Mouse (Mus musculus) thymus, adult 2 months (tissue): ENCODE results near the gene Apbb2. TPM values are rescaled to one million over a fixed set of nuclear protein-coding genes. Genes with fewer than 3 reads are reported as not detected.

ENCODE experiments used
- DNase-seq: peaks from one replicate; pipeline ENCODE4 v3.0.0; 2021
- H3K27ac ChIP-seq: fragments of 200-500 bp; 2 replicates; pipeline ENCODE4 v1.5.1; 2012; ENCODE audit warnings: low read length, control low read depth; ENCODE audit not compliant: control insufficient read depth, insufficient read depth
- H3K27me3 ChIP-seq: fragments of 200-500 bp; 2 replicates; pipeline ENCODE4 v1.6.1; 2012; ENCODE audit warnings: mild to moderate bottlenecking, low read length, moderate library complexity, mixed read lengths; ENCODE audit not compliant: control insufficient read depth, insufficient read depth
- H3K36me3 ChIP-seq: fragments of 200-500 bp; 2 replicates; pipeline ENCODE4 v1.6.1; 2012; ENCODE audit warnings: mild to moderate bottlenecking, low read length, moderate library complexity; ENCODE audit not compliant: control insufficient read depth, insufficient read depth
- H3K4me1 ChIP-seq: fragments of 200-500 bp; replicated peaks from 2 replicates; pipeline ENCODE4 v1.6.1; 2012; ENCODE audit warnings: low read length; ENCODE audit not compliant: control insufficient read depth, insufficient read depth
- H3K4me3 ChIP-seq: fragments of 200-500 bp; 2 replicates; pipeline ENCODE4 v1.5.1; 2012; ENCODE audit warnings: mild to moderate bottlenecking, low read length, control low read depth, moderate library complexity; ENCODE audit not compliant: control insufficient read depth, insufficient read depth
- CTCF ChIP-seq: fragments of 200-500 bp; IDR thresholded peaks from 2 replicates; pipeline ENCODE4 v1.5.1; 2012; ENCODE audit warnings: mild to moderate bottlenecking, control low read depth, low read length, moderate library complexity, borderline replicate concordance; ENCODE audit not compliant: control insufficient read depth, poor library complexity, insufficient read depth; ENCODE audit errors: extremely low read depth
- POLR2A ChIP-seq: fragments of 200-500 bp; IDR thresholded peaks from 2 replicates; pipeline ENCODE4 v1.6.1; 2012; ENCODE audit warnings: mild to moderate bottlenecking, low read length, control low read depth, moderate library complexity; ENCODE audit not compliant: control insufficient read depth, poor library complexity, insufficient read depth; ENCODE audit errors: extremely low read depth
- WGBS: fragments of 180-500 bp; shearing (Covaris S2); methylation state at CpG from one replicate; pipeline ENCODE4 v1.1.7; 2018; 5-methylcytosine and 5-hydroxymethylcytosine counted together
- polyA plus RNA-seq: library from polyadenylated mRNA; depleted of rRNA; stranded (reverse); fragments of >200 nt; gene quantifications from 2 replicates; pipeline ENCODE4 v1.2.3, GENCODE M21; 2012

The Apbb2 gene
- polyA plus RNA-seq, 1 experiment, result 2.6 TPM

DNA sequence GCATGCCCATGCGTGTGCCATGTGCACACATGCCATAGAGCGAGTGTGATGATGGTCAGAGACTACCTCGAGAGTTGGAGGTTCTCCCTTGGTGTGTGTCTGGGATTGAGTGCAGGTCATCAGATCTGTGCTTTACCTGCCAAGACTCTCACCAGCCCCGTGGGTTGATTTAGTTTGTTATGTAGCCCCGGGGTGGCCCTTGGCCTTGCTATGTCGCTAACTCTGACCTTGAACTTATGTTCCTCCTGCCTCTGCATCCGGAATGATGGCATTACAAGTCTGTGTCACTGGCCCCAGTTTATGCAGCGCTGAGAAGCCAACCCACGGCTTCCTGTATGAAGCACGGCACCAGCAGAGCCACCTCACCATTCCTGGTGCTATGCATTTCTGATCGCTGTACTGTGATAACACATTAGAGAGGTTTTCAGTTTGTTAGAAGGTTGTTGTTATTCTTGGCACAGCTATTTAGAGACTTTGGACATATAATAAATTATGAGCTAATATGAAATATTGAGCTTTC, 324.4 kb downstream of the Apbb2 start:
- no peaks in the 10 kb centered on the region; the same call in 1 of the 2 replicates for H3K4me1 ChIP-seq
- no peak overlapping the region for H3K27ac ChIP-seq
- H3K4me3 ChIP-seq, result no peak overlapping the region
- no peaks in the 10 kb centered on the region for H3K36me3 ChIP-seq
- TF ChIP-seq POLR2A, result no peak
- no peak for TF ChIP-seq CTCF
- WGBS, result 52% methylated on average over 11 of the region's 11 CpGs
- DNase-seq, result no peak
- no peaks in the 10 kb centered on the region for H3K27me3 ChIP-seq

DNA sequence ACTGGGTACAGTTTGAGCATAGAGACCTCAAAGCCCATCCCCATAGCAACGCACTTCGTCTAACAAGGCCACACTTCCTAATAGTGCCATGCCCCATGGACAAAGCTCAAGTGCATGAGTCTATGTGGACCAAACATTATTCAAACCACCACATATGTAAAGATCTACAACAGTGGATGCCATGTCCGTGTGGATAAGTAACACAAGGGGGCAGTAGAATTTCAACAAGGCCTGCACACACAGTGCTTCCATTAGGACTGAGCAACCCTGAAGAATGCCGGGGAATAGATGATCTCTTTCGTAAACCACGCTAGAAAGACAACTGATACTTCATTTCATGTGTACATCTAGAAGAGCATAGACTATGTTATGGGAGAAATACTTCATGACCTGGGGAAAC, 337.8 kb downstream of the Apbb2 start:
- TF ChIP-seq CTCF (no peak), POLR2A (no peak)
- no peak overlapping the region for H3K4me3 ChIP-seq
- no peak for DNase-seq
- H3K36me3 ChIP-seq, result no peaks in the 10 kb centered on the region
- no peaks in the 10 kb centered on the region for H3K27me3 ChIP-seq
- 89% methylated on average over 6 of the region's 6 CpGs for WGBS
- no peaks in the 10 kb centered on the region for H3K4me1 ChIP-seq
- H3K27ac ChIP-seq, result no peak overlapping the region

DNA sequence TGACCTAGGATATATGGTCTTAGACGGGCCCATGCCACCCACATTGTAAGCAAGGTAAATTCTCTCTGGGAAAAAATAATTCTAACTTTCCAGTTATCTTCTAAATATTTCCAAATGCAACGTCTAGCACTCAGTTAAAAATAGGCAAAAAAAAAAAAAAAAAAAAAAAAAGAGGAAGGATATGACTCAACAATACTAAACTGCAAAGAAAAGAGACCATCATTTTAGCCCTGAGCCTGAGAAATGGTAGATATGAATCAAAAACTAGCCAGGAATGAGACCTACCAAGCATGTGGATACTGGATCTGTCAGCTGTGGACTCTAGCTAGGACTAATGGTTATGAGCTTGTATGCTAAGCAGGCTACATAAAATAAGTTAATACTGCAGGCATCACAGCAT, 338.9 kb downstream of the Apbb2 start:
- DNase-seq, result no peak
- TF ChIP-seq POLR2A, result no peak
- TF ChIP-seq CTCF, result no peak
- Histone ChIP-seq H3K4me3 (no peak overlapping the region), H3K27me3 (no peaks in the 10 kb centered on the region), H3K27ac (no peak overlapping the region), H3K36me3 (no peaks in the 10 kb centered on the region), H3K4me1 (no peaks in the 10 kb centered on the region)
- 28% methylated on average over 2 of the region's 2 CpGs for WGBS

DNA sequence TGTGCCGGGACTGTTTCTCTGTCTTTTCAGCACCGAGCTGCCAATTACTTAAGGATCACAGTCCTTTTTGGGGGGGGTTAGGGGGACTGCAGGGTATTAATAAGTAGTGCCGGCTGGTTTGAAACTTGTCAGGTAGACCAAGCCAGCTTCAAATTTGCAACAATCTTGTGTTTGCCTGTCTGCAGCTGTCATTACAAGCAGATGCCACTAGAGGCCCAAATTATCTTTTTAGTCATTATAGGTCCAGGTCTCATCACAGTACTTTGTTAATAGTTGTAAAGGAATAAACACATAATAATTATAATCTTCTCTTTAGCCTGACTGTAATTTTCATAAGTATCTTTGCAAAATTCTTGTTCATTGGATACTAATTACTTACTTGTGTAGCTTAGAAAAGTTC, 344.2 kb downstream of the Apbb2 start:
- TF ChIP-seq POLR2A, result no peak
- no peak for TF ChIP-seq CTCF
- 84% methylated on average over 3 of the region's 3 CpGs for WGBS

DNA sequence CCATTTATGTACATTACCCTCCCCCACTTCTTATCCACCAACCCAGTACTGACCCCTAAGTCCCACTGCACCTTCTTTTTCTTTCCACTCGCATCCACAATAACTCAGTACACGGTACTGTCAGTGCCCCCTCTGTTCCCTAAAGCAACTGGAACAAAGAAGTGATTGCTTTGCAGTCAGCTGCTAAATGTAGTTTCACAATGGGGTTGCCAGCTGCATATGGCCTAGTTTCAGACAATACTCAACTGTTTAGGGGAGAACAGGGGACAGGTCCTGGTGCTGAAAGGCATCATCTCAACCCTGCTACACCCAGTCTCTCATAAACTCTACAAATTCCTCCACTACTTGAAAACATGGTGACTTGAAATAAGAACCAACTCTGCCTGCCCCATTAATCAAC, 347.4 kb downstream of the Apbb2 start:
- H3K27ac ChIP-seq, result no peak overlapping the region
- H3K27me3 ChIP-seq, result no peaks in the 10 kb centered on the region
- TF ChIP-seq POLR2A (no peak), CTCF (no peak)
- no peak overlapping the region for H3K4me3 ChIP-seq
- no peaks in the 10 kb centered on the region for H3K4me1 ChIP-seq
- no peak for DNase-seq
- WGBS, result 95% methylated on average over 2 of the region's 2 CpGs
- no peaks in the 10 kb centered on the region for H3K36me3 ChIP-seq

More for the DNA sequence above, 344.2 kb downstream of the Apbb2 start:
- H3K4me1 ChIP-seq, result no peaks in the 10 kb centered on the region
- DNase-seq, result no peak
- no peaks in the 10 kb centered on the region for H3K36me3 ChIP-seq
- no peak overlapping the region for H3K27ac ChIP-seq
- H3K4me3 ChIP-seq, result no peak overlapping the region
- H3K27me3 ChIP-seq, result no peaks in the 10 kb centered on the region

DNA sequence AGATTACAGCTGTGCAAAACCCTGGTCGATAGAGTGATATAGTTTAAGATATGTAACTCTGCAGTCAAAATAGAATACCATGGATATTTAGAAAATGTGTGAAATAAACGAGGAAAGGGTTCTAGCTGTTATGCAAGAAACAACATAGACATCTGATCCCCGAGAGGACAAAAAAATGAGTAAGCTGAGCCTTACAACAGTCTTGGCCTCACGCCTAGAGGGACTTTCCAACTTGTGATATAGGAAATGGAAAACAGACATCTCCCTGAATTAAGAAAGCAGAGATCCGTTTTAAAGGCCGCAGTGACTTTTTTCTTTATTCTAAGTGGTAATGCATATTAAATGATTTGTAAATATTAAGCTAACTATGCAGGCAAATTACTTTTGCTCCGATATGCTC, 349.0 kb downstream of the Apbb2 start:
- H3K4me3 ChIP-seq, result no peak overlapping the region
- H3K27ac ChIP-seq, result no peak overlapping the region
- no peaks in the 10 kb centered on the region for H3K36me3 ChIP-seq
- H3K27me3 ChIP-seq, result no peaks in the 10 kb centered on the region
- 0 out of 2 replicates have a peak, but pooled peaks cover 3% of the 10 kb centered on the region for H3K4me1 ChIP-seq
- TF ChIP-seq POLR2A (no peak), CTCF (no peak)
- WGBS, result 91% methylated on average over 7 of the region's 7 CpGs
- no peak for DNase-seq

DNA sequence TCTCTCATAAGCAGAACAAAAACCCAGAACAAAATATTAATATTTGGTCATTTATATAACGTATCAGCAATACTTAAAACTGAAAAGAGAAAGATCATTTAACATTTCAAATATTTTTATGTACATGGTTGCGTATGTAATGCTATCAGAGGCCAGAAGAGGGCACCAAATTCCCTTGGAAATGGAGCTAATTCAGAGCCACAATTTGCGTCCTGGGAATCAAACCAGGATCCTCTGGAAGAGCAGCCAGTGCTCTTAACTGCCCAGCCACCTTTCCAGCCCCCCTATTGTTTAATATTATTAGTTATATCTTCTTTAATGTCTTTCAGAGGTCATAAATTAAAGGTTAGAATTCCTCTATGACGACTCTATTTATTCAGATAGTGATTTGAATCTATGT, 355.2 kb downstream of the Apbb2 start:
- Histone ChIP-seq H3K27me3 (peaks cover 3% of the 10 kb centered on the region; the same call in 1 of the 2 replicates), H3K27ac (no peak overlapping the region), H3K4me1 (peaks cover 14% of the 10 kb centered on the region), H3K36me3 (no peaks in the 10 kb centered on the region), H3K4me3 (no peak overlapping the region)
- TF ChIP-seq CTCF (no peak), POLR2A (no peak)
- peak; percentile 21 for DNase-seq
- 34% methylated on average over 4 of the region's 4 CpGs for WGBS
